7 mouse cellular contexts compared by ENCODE assay signal in the genomic region with DNA sequence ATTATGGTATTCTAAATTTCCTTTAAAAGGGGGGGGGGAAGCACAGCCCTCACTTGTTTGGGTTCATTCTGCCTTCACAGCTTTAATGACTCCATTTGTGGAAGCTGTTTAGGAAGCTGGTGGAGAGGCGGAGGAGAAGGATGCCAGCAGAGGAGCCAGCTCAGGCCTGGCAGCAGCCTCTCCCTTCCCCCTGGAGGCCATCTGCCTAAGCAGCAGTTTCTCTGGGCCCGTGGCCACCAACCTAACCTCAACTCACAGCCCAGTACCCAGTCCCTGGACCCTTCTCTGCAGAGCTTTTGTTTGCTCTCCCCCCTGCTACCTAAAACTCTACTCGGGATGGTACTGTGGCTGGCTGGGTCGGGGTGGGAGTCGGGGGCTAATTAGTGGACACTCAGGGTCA. TPM values are rescaled to one million over a fixed set of nuclear protein-coding genes. Genes with fewer than 3 reads are reported as not detected.
A peak's percentile ranks its signal among the peaks of the same experiment; 100 is the strongest.
DNase-seq lines count a peak whose midpoint lies in the region; ATAC-seq lines count a peak whose summit lies in the region.

No protein-coding gene starts in this region.

- DNase-seq in right cerebral cortex, adult 18-20 months = peak; percentile 38
- DNase-seq in right cerebral cortex, postnatal 4 days = no peak
- no peak for DNase-seq in embryonic facial prominence, embryonic 10.5 days (ENCODE audit: low spot score)
- DNase-seq in thymus, postnatal 4 days = no peak
- no peak for DNase-seq in embryo, embryonic 10.5 days (ENCODE audit: low spot score)

- peak overlapping the region; percentile 85 for H3K4me2 ChIP-seq in hindbrain, embryonic 16.5 days (ENCODE audit: low read length)
- peak overlapping the region; percentile 78 for H3K4me2 ChIP-seq in midbrain, embryonic 13.5 days (replicated peaks)

- WGBS in embryonic facial prominence, embryonic 10.5 days = 20% methylated on average over 5 of the region's 5 CpGs
- WGBS in hindbrain, embryonic 16.5 days = 16% methylated on average over 5 of the region's 5 CpGs
- 26% methylated on average over 5 of the region's 5 CpGs for WGBS in midbrain, embryonic 13.5 days

- ATAC-seq in hindbrain, embryonic 16.5 days = no peak; the same call in 1 of the 2 replicates
- no peak for ATAC-seq in midbrain, embryonic 13.5 days

- peaks cover 99% of the 10 kb centered on the region for H3K4me1 ChIP-seq in embryonic facial prominence, embryonic 10.5 days
- peaks cover 30% of the 10 kb centered on the region for H3K4me1 ChIP-seq in hindbrain, embryonic 16.5 days (ENCODE audit: control insufficient read depth, insufficient read depth, low read depth, low read length)
- peaks cover 59% of the 10 kb centered on the region for H3K4me1 ChIP-seq in midbrain, embryonic 13.5 days (replicated peaks)

- peak overlapping the region; percentile 75 for H3K27ac ChIP-seq in embryonic facial prominence, embryonic 10.5 days (replicated peaks)
- H3K27ac ChIP-seq in hindbrain, embryonic 16.5 days (ENCODE audit: low read depth, low read length) = no peak overlapping the region
- H3K27ac ChIP-seq in midbrain, embryonic 13.5 days = no peak overlapping the region

- H3K36me3 ChIP-seq in embryonic facial prominence, embryonic 10.5 days (replicated peaks) = no peaks in the 10 kb centered on the region
- no peaks in the 10 kb centered on the region for H3K36me3 ChIP-seq in hindbrain, embryonic 16.5 days (ENCODE audit: control insufficient read depth, insufficient read depth, low read length)
- no peaks in the 10 kb centered on the region for H3K36me3 ChIP-seq in midbrain, embryonic 13.5 days

- no peaks in the 10 kb centered on the region for H3K9me3 ChIP-seq in embryonic facial prominence, embryonic 10.5 days
- no peaks in the 10 kb centered on the region for H3K9me3 ChIP-seq in hindbrain, embryonic 16.5 days (ENCODE audit: control insufficient read depth, low read length)
- H3K9me3 ChIP-seq in midbrain, embryonic 13.5 days = no peaks in the 10 kb centered on the region

- peaks cover 97% of the 10 kb centered on the region for H3K27me3 ChIP-seq in embryonic facial prominence, embryonic 10.5 days (replicated peaks; ENCODE audit: low read depth, poor library complexity, severe bottlenecking)
- peaks cover 21% of the 10 kb centered on the region for H3K27me3 ChIP-seq in hindbrain, embryonic 16.5 days (replicated peaks; ENCODE audit: control insufficient read depth, insufficient read depth, low read length)
- peaks cover 82% of the 10 kb centered on the region for H3K27me3 ChIP-seq in midbrain, embryonic 13.5 days

- H3K4me3 ChIP-seq in embryonic facial prominence, embryonic 10.5 days = peak overlapping the region; percentile 84
- H3K4me3 ChIP-seq in hindbrain, embryonic 16.5 days (ENCODE audit: low read length) = peak overlapping the region; percentile 42
- H3K4me3 ChIP-seq in midbrain, embryonic 13.5 days (replicated peaks) = peak overlapping the region; percentile 46

- peak overlapping the region; percentile 13; the same call in 1 of the 2 replicates for H3K9ac ChIP-seq in hindbrain, embryonic 16.5 days (ENCODE audit: low read depth, low read length)
- peak overlapping the region; percentile 62; the same call in 1 of the 2 replicates for H3K9ac ChIP-seq in midbrain, embryonic 13.5 days (replicated peaks)

RNA-seq across cellular contexts. Expression of a gene that starts 4.1 kb away (rescaled TPM):
- polyA plus RNA-seq in embryonic facial prominence, embryonic 10.5 days (2016; fragmentation: Nextera tagmentation; extraction: Ambion mirVana) = 6.0 and 7.2 TPM in 2 replicates
- polyA plus RNA-seq in hindbrain, embryonic 16.5 days (2015; fragmentation: Nextera tagmentation; extraction: Ambion mirVana) = 2.6 and 3.1 TPM in 2 replicates
- 3.1 and 4.0 TPM in 2 replicates for polyA plus RNA-seq in midbrain, embryonic 13.5 days (2015; fragmentation: Nextera tagmentation; extraction: Ambion mirVana)
